Mouse (Mus musculus) large intestine, adult 2 months (tissue): Measurements from ENCODE around the gene Aim2. TPM values are rescaled to one million over a fixed set of nuclear protein-coding genes. Genes with fewer than 3 reads are reported as not detected.
"Not testable (repeated sequence)": the region's sequence is repeated elsewhere in the genome, so short reads cannot be mapped to it uniquely, and the experiment has no call there.

ENCODE experiments used
- DNase-seq: peaks from one replicate; pipeline ENCODE4 v3.0.0-alpha.2; 2012; ENCODE audit warnings: low read depth, low spot score
- WGBS: fragments of 180-500 bp; shearing (Covaris S2); methylation state at CpG from one replicate; pipeline ENCODE4 v1.1.7; 2018; 5-methylcytosine and 5-hydroxymethylcytosine counted together
- polyA plus RNA-seq: library from polyadenylated mRNA; depleted of rRNA; stranded (reverse); fragments of >200 nt; gene quantifications from 2 replicates; pipeline ENCODE4 v1.2.3, GENCODE M21; 2012; rRNA removed

Gene Aim2
- 6.1 and 7.0 TPM in 2 replicates for polyA plus RNA-seq

- DNase-seq, result no peak
- 9% methylated on average over 10 of the region's 10 CpGs for WGBS
These were observed at the start of gene Aim2 for GRCm38 (mm10) chr1:173350372-173350957. Gene Aim2 (plus strand): TSS chr1:173350879.

- WGBS, result 41% methylated on average over 3 of the region's 3 CpGs
- DNase-seq, result not testable (repeated sequence)
These were observed 47.9 kb upstream of the Aim2 start for GRCm38 (mm10) chr1:173302795-173303194.

- WGBS, result 73% methylated on average over 7 of the region's 7 CpGs
- not testable (repeated sequence) for DNase-seq
These were observed 37.1 kb upstream of the Aim2 start for GRCm38 (mm10) chr1:173313535-173314050.

- DNase-seq, result no peak
- WGBS, result 72% methylated on average over 3 of the region's 3 CpGs
These were observed 35.0 kb upstream of the Aim2 start for GRCm38 (mm10) chr1:173315725-173316124.

- WGBS, result 84% methylated on average over 2 of the region's 2 CpGs
- DNase-seq, result no peak
These were observed 32.7 kb upstream of the Aim2 start for GRCm38 (mm10) chr1:173317925-173318477.

- WGBS, result 74% methylated on average over 8 of the region's 8 CpGs
- no peak for DNase-seq
These were observed 29.0 kb upstream of the Aim2 start for GRCm38 (mm10) chr1:173321593-173322248.

GRCm38 (mm10) chr1:173322249-173322627 is 28.4 kb upstream of the Aim2 start:
- DNase-seq, result no peak
- WGBS, result 60% methylated on average over 6 of the region's 6 CpGs

- WGBS, result 27% methylated on average over 5 of the region's 5 CpGs
- DNase-seq, result no peak
These were observed 26.7 kb upstream of the Aim2 start for GRCm38 (mm10) chr1:173323839-173324585.

GRCm38 (mm10) chr1:173324961-173325360 is 25.7 kb upstream of the Aim2 start:
- WGBS, result 50% methylated on average over 4 of the region's 4 CpGs
- DNase-seq, result no peak

- 94% methylated on average over 1 of the region's 1 CpGs for WGBS
- DNase-seq, result no peak
These were observed 25.3 kb upstream of the Aim2 start for GRCm38 (mm10) chr1:173325395-173325794.

- WGBS, result 24% methylated on average over 1 of the region's 1 CpGs
These were observed 24.1 kb upstream of the Aim2 start for GRCm38 (mm10) chr1:173326552-173326951.

GRCm38 (mm10) chr1:173328446-173328845 is 22.2 kb upstream of the Aim2 start:
- WGBS, result 73% methylated on average over 8 of the region's 8 CpGs

More at GRCm38 (mm10) chr1:173326552-173326951, 24.1 kb upstream of the Aim2 start:
- DNase-seq, result no peak

GRCm38 (mm10) chr1:173329185-173329584 is 21.5 kb upstream of the Aim2 start:
- no peak for DNase-seq
- 42% methylated on average over 4 of the region's 4 CpGs for whole genome bisulfite sequencing

More at GRCm38 (mm10) chr1:173328446-173328845, 22.2 kb upstream of the Aim2 start:
- DNase-seq, result no peak

GRCm38 (mm10) chr1:173329743-173330142 is 20.9 kb upstream of the Aim2 start:
- DNase-seq, result no peak
- WGBS, result 76% methylated on average over 5 of the region's 5 CpGs

GRCm38 (mm10) chr1:173332418-173332817 is 18.3 kb upstream of the Aim2 start:
- DNase-seq, result no peak
- WGBS, result 88% methylated on average over 5 of the region's 5 CpGs

GRCm38 (mm10) chr1:173333312-173334253 is 17.1 kb upstream of the Aim2 start, which contains the start of gene Ackr1:
Gene Ackr1 (minus strand): TSS chr1:173333750.
- no peak for DNase-seq
- WGBS, result 62% methylated on average over 9 of the region's 9 CpGs

- DNase-seq, result no peak
- 50% methylated on average over 11 of the region's 11 CpGs for WGBS
These were observed 14.8 kb upstream of the Aim2 start for GRCm38 (mm10) chr1:173335903-173336302.

- WGBS, result 87% methylated on average over 10 of the region's 10 CpGs
- DNase-seq, result no peak
These were observed 13.7 kb upstream of the Aim2 start for GRCm38 (mm10) chr1:173337008-173337407.

GRCm38 (mm10) chr1:173339543-173339942 is 11.1 kb upstream of the Aim2 start:
- WGBS, result 10% methylated on average over 2 of the region's 2 CpGs
- DNase-seq, result peak; percentile 27
